Mouse (Mus musculus) forebrain, embryonic 16.5 days (tissue): ENCODE results near the gene Ccdc190. TPM values are rescaled to one million over a fixed set of nuclear protein-coding genes. Genes with fewer than 3 reads are reported as not detected.

Experiments used
- ATAC-seq: fragments of 200-750 bp; cut with Nextera tagmentation; 2 replicates; pipeline ENCODE4 v1.8.0; 2017; ENCODE audit warnings: mild to moderate bottlenecking, moderate library complexity
- H3K27ac ChIP-seq: fragments of 300-500 bp; sonication (generic); 2 replicates; pipeline ENCODE4 v1.5.1; 2014; ENCODE audit warnings: low read length, control low read depth
- H3K27me3 ChIP-seq: fragments of 300-500 bp; sonication (generic); replicated peaks from 2 replicates; pipeline ENCODE4 v1.6.1; 2014; ENCODE audit warnings: low read length; ENCODE audit not compliant: control insufficient read depth, insufficient read depth
- H3K36me3 ChIP-seq: fragments of 300-500 bp; sonication (generic); 2 replicates; pipeline ENCODE4 v1.6.1; 2014; ENCODE audit not compliant: control insufficient read depth, insufficient read depth
- H3K4me1 ChIP-seq: fragments of 300-500 bp; sonication (generic); replicated peaks from 2 replicates; pipeline ENCODE4 v1.6.1; 2014; ENCODE audit warnings: low read length; ENCODE audit not compliant: control insufficient read depth, insufficient read depth
- H3K4me2 ChIP-seq: fragments of 300-500 bp; sonication (generic); 2 replicates; pipeline ENCODE4 v1.6.1; 2014; ENCODE audit warnings: mild to moderate bottlenecking, low read length, control low read depth
- H3K4me3 ChIP-seq: fragments of 300-500 bp; sonication (generic); replicated peaks from 2 replicates; pipeline ENCODE4 v1.5.1; 2014; ENCODE audit warnings: mild to moderate bottlenecking, low read length, control low read depth
- H3K9ac ChIP-seq: fragments of 300-500 bp; sonication (generic); replicated peaks from 2 replicates; pipeline ENCODE4 v1.6.1; 2014; ENCODE audit warnings: low read depth, low read length, control low read depth
- H3K9me3 ChIP-seq: fragments of 300-500 bp; sonication (generic); 2 replicates; pipeline ENCODE4 v1.6.1; 2016; ENCODE audit warnings: low read length; ENCODE audit not compliant: control insufficient read depth
- WGBS: fragments of 180-500 bp; shearing (Covaris S2); extraction: QIAGEN DNeasy Blood & Tissue Kit; methylation state at CpG from one replicate; pipeline ENCODE4 v1.1.7; 2014; 5-methylcytosine and 5-hydroxymethylcytosine counted together
- polyA plus RNA-seq: library from polyadenylated mRNA; unstranded; fragments of >200 nt; fragmentation: Nextera tagmentation; extraction: Ambion mirVana; gene quantifications from 2 replicates; pipeline ENCODE4 v1.2.1, GENCODE M21; 2015

Gene Ccdc190
- polyA plus RNA-seq, 1 experiment from 2014 or later: 1.7 TPM

GRCm38 (mm10) chr1:169900771-169901336, 27.6 kb upstream of the Ccdc190 start:
- no peak overlapping the region for H3K4me2 ChIP-seq
- no peaks in the 10 kb centered on the region for H3K36me3 ChIP-seq
- no peak overlapping the region for H3K27ac ChIP-seq
- no peaks in the 10 kb centered on the region for H3K9me3 ChIP-seq
- no peak overlapping the region for H3K4me3 ChIP-seq
- ATAC-seq: no peak
- no peaks in the 10 kb centered on the region for H3K27me3 ChIP-seq
- WGBS: 80% methylated on average over 3 of the region's 3 CpGs
- H3K4me1 ChIP-seq: no peaks in the 10 kb centered on the region
- H3K9ac ChIP-seq: no peak overlapping the region

- H3K4me1 ChIP-seq: no peaks in the 10 kb centered on the region; the same call in 1 of the 2 replicates
- no peak overlapping the region for H3K9ac ChIP-seq
- no peaks in the 10 kb centered on the region for H3K27me3 ChIP-seq
- H3K27ac ChIP-seq: no peak overlapping the region
- WGBS: 46% methylated on average over 5 of the region's 5 CpGs
- no peak overlapping the region for H3K4me2 ChIP-seq
- H3K9me3 ChIP-seq: no peaks in the 10 kb centered on the region
- no peak for ATAC-seq
- H3K36me3 ChIP-seq: no peaks in the 10 kb centered on the region
- H3K4me3 ChIP-seq: no peak overlapping the region
Observed at GRCm38 (mm10) chr1:169909163-169909562, 19.3 kb upstream of the Ccdc190 start.

- Histone ChIP-seq H3K4me1 (no peaks in the 10 kb centered on the region; the same call in 1 of the 2 replicates), H3K9me3 (no peaks in the 10 kb centered on the region), H3K4me3 (no peak overlapping the region), H3K27me3 (no peaks in the 10 kb centered on the region), H3K4me2 (no peak overlapping the region), H3K36me3 (no peaks in the 10 kb centered on the region), H3K9ac (no peak overlapping the region), H3K27ac (no peak overlapping the region)
- WGBS: 84% methylated on average over 6 of the region's 6 CpGs
- ATAC-seq: 0 out of 2 replicates have a peak, but pooled peaks have one; percentile 20
Observed at GRCm38 (mm10) chr1:169909659-169910058, 18.8 kb upstream of the Ccdc190 start.

- H3K9ac ChIP-seq: no peak overlapping the region
- ATAC-seq: no peak
- H3K4me1 ChIP-seq: no peaks in the 10 kb centered on the region; the same call in 1 of the 2 replicates
- H3K36me3 ChIP-seq: no peaks in the 10 kb centered on the region
- H3K27ac ChIP-seq: no peak overlapping the region
- H3K4me3 ChIP-seq: no peak overlapping the region
- no peaks in the 10 kb centered on the region for H3K9me3 ChIP-seq
- no peaks in the 10 kb centered on the region for H3K27me3 ChIP-seq
- 57% methylated on average over 7 of the region's 7 CpGs for WGBS
- no peak overlapping the region for H3K4me2 ChIP-seq
Observed at GRCm38 (mm10) chr1:169910751-169911150, 17.7 kb upstream of the Ccdc190 start.

GRCm38 (mm10) chr1:169911526-169911925, 16.9 kb upstream of the Ccdc190 start:
- Histone ChIP-seq H3K27ac (no peak overlapping the region), H3K36me3 (no peaks in the 10 kb centered on the region), H3K9ac (no peak overlapping the region), H3K9me3 (no peaks in the 10 kb centered on the region), H3K4me1 (no peaks in the 10 kb centered on the region; the same call in 1 of the 2 replicates), H3K4me2 (no peak overlapping the region), H3K4me3 (no peak overlapping the region), H3K27me3 (no peaks in the 10 kb centered on the region)
- ATAC-seq: no peak
- WGBS: 83% methylated on average over 6 of the region's 6 CpGs

- no peaks in the 10 kb centered on the region; the same call in 1 of the 2 replicates for H3K4me1 ChIP-seq
- H3K27ac ChIP-seq: no peak overlapping the region
- no peak overlapping the region for H3K4me3 ChIP-seq
- H3K27me3 ChIP-seq: 0 out of 2 replicates have a peak, but pooled peaks cover 3% of the 10 kb centered on the region
- no peak overlapping the region for H3K9ac ChIP-seq
- H3K4me2 ChIP-seq: no peak overlapping the region
- ATAC-seq: no peak
- no peaks in the 10 kb centered on the region for H3K9me3 ChIP-seq
- no peaks in the 10 kb centered on the region for H3K36me3 ChIP-seq
- WGBS: 66% methylated on average over 7 of the region's 7 CpGs
Observed at GRCm38 (mm10) chr1:169916659-169917058, 11.8 kb upstream of the Ccdc190 start.

- Histone ChIP-seq H3K27me3 (0 out of 2 replicates have a peak, but pooled peaks cover 3% of the 10 kb centered on the region), H3K4me1 (no peaks in the 10 kb centered on the region; the same call in 1 of the 2 replicates), H3K27ac (no peak overlapping the region), H3K36me3 (no peaks in the 10 kb centered on the region), H3K9ac (no peak overlapping the region), H3K9me3 (no peaks in the 10 kb centered on the region), H3K4me3 (no peak overlapping the region), H3K4me2 (no peak overlapping the region)
- ATAC-seq: no peak
- WGBS: 62% methylated on average over 9 of the region's 9 CpGs
Observed at GRCm38 (mm10) chr1:169917115-169917796, 11.2 kb upstream of the Ccdc190 start.

- Histone ChIP-seq H3K4me3 (no peak overlapping the region), H3K36me3 (no peaks in the 10 kb centered on the region), H3K4me1 (no peaks in the 10 kb centered on the region; the same call in 1 of the 2 replicates), H3K27ac (no peak overlapping the region), H3K9ac (no peak overlapping the region), H3K9me3 (no peaks in the 10 kb centered on the region), H3K4me2 (no peak overlapping the region), H3K27me3 (0 out of 2 replicates have a peak, but pooled peaks cover 3% of the 10 kb centered on the region)
- WGBS: 22% methylated on average over 4 of the region's 4 CpGs
- ATAC-seq: peak; percentile 70
Observed at GRCm38 (mm10) chr1:169917998-169918397, 10.4 kb upstream of the Ccdc190 start.

- 2% methylated on average over 11 of the region's 11 CpGs for WGBS
- Histone ChIP-seq H3K4me2 (no peak overlapping the region), H3K27me3 (0 out of 2 replicates have a peak, but pooled peaks cover 3% of the 10 kb centered on the region), H3K9me3 (no peaks in the 10 kb centered on the region), H3K4me1 (no peaks in the 10 kb centered on the region; the same call in 1 of the 2 replicates), H3K27ac (no peak overlapping the region), H3K4me3 (no peak overlapping the region), H3K9ac (no peak overlapping the region), H3K36me3 (no peaks in the 10 kb centered on the region)
- ATAC-seq: peak; percentile 60
Observed at GRCm38 (mm10) chr1:169919211-169919610, 9.2 kb upstream of the Ccdc190 start.
